Mouse (Mus musculus) kidney, adult 2 months (tissue): Measurements from ENCODE around the gene Tmem190. TPM values are rescaled to one million over a fixed set of nuclear protein-coding genes. Genes with fewer than 3 reads are reported as not detected.

ENCODE experiments used
- DNase-seq: peaks from one replicate; pipeline ENCODE4 v3.0.0; 2021
- H3K27ac ChIP-seq: fragments of 200-500 bp; 2 replicates; pipeline ENCODE4 v1.5.1; 2012; ENCODE audit warnings: low read depth, low read length, control low read depth, inconsistent platforms; ENCODE audit not compliant: insufficient read depth
- H3K27me3 ChIP-seq: fragments of 200-500 bp; replicated peaks from 2 replicates; pipeline ENCODE4 v1.6.1; 2012; ENCODE audit warnings: mild to moderate bottlenecking, moderate library complexity, low read length, inconsistent platforms; ENCODE audit not compliant: control insufficient read depth, insufficient read depth
- H3K36me3 ChIP-seq: fragments of 200-500 bp; 2 replicates; pipeline ENCODE4 v1.6.1; 2012; ENCODE audit warnings: mild to moderate bottlenecking, moderate library complexity, low read length, inconsistent platforms; ENCODE audit not compliant: control insufficient read depth, insufficient read depth
- H3K4me1 ChIP-seq: fragments of 200-500 bp; 2 replicates; pipeline ENCODE4 v1.6.1; 2011; ENCODE audit warnings: low read length; ENCODE audit not compliant: control insufficient read depth, insufficient read depth
- H3K4me3 ChIP-seq: fragments of 200-500 bp; 2 replicates; pipeline ENCODE4 v1.5.1; 2011; ENCODE audit warnings: mild to moderate bottlenecking, low read depth, low read length, control low read depth; ENCODE audit not compliant: insufficient read depth
- CTCF ChIP-seq: fragments of 200-500 bp; conservative IDR thresholded peaks from 2 replicates; pipeline ENCODE4 v1.5.1; 2011; ENCODE audit warnings: low read depth, mild to moderate bottlenecking, control low read depth, low read length, moderate library complexity, mixed read lengths; ENCODE audit not compliant: insufficient read depth, insufficient read length
- POLR2A ChIP-seq: fragments of 200-500 bp; IDR thresholded peaks from one replicate; pipeline ENCODE4 v1.6.1; 2011; ENCODE audit warnings: low read depth, low read length, control low read depth
- WGBS: fragments of 180-500 bp; shearing (Covaris S2); methylation state at CpG from one replicate; pipeline ENCODE4 v1.1.7; 2018; 5-methylcytosine and 5-hydroxymethylcytosine counted together
- polyA plus RNA-seq: library from polyadenylated mRNA; depleted of rRNA; stranded (reverse); fragments of >200 nt; gene quantifications from 2 replicates; pipeline ENCODE4 v1.2.3, GENCODE M21; 2012

Gene Tmem190
- polyA plus RNA-seq, 1 experiment: 0.31 TPM

GRCm38 (mm10) chr7:4776861-4777830 lies 5.6 kb upstream of the Tmem190 start:
- Histone ChIP-seq H3K4me3 (peak overlapping the region; percentile 63), H3K36me3 (no peaks in the 10 kb centered on the region), H3K4me1 (no peaks in the 10 kb centered on the region), H3K27ac (no peak overlapping the region), H3K27me3 (no peaks in the 10 kb centered on the region)
- no peak for TF ChIP-seq CTCF
- TF ChIP-seq POLR2A: no peak
- WGBS: 2% methylated on average over 55 of the region's 56 CpGs
- peak; percentile 62 for DNase-seq

GRCm38 (mm10) chr7:4777851-4778637 lies 4.7 kb upstream of the Tmem190 start:
- DNase-seq: no peak
- H3K4me1 ChIP-seq: no peaks in the 10 kb centered on the region
- H3K36me3 ChIP-seq: no peaks in the 10 kb centered on the region
- H3K27ac ChIP-seq: no peak overlapping the region
- TF ChIP-seq POLR2A: no peak
- TF ChIP-seq CTCF: no peak
- no peaks in the 10 kb centered on the region for H3K27me3 ChIP-seq
- H3K4me3 ChIP-seq: no peak overlapping the region
- WGBS: 10% methylated on average over 20 of the region's 20 CpGs

GRCm38 (mm10) chr7:4779921-4780320 lies 2.8 kb upstream of the Tmem190 start:
- Histone ChIP-seq H3K36me3 (no peaks in the 10 kb centered on the region), H3K4me1 (no peaks in the 10 kb centered on the region), H3K27me3 (no peaks in the 10 kb centered on the region), H3K27ac (no peak overlapping the region), H3K4me3 (no peak overlapping the region)
- DNase-seq: no peak
- TF ChIP-seq POLR2A: no peak
- no peak for TF ChIP-seq CTCF
- 34% methylated on average over 5 of the region's 5 CpGs for WGBS

GRCm38 (mm10) chr7:4782130-4782529 lies 607 bp upstream of the Tmem190 start:
- WGBS: 55% methylated on average over 3 of the region's 3 CpGs
- Histone ChIP-seq H3K27me3 (no peaks in the 10 kb centered on the region), H3K36me3 (no peaks in the 10 kb centered on the region), H3K27ac (no peak overlapping the region), H3K4me3 (no peak overlapping the region), H3K4me1 (no peaks in the 10 kb centered on the region)
- no peak for DNase-seq
- TF ChIP-seq CTCF (no peak), POLR2A (no peak)

- Histone ChIP-seq H3K4me1 (0 out of 2 replicates have a peak, but pooled peaks cover 2% of the 10 kb centered on the region), H3K27me3 (no peaks in the 10 kb centered on the region), H3K36me3 (no peaks in the 10 kb centered on the region), H3K27ac (no peak overlapping the region), H3K4me3 (no peak overlapping the region)
- DNase-seq: no peak
- 86% methylated on average over 14 of the region's 14 CpGs for WGBS
- TF ChIP-seq CTCF: no peak
- TF ChIP-seq POLR2A: no peak
These were observed 1.0 kb downstream of the Tmem190 start for GRCm38 (mm10) chr7:4783667-4784268.

- Histone ChIP-seq H3K27me3 (no peaks in the 10 kb centered on the region), H3K4me3 (peak overlapping the region; percentile 69), H3K27ac (peak overlapping the region; percentile 52), H3K36me3 (no peaks in the 10 kb centered on the region), H3K4me1 (peaks cover 10% of the 10 kb centered on the region; the same call in 1 of the 2 replicates)
- DNase-seq: peak; percentile 71
- TF ChIP-seq POLR2A: no peak
- 0 out of 2 replicates have a peak, but pooled peaks have one; percentile 17 for TF ChIP-seq CTCF
- 2% methylated on average over 64 of the region's 64 CpGs for WGBS
These were observed 6.0 kb downstream of the Tmem190 start for GRCm38 (mm10) chr7:4788499-4789435.
